Mouse (Mus musculus) small intestine, adult 2 months (tissue): ENCODE measurements around the gene Traip.

Source experiments
- CTCF ChIP-seq: fragments of 200-500 bp; IDR thresholded peaks from 2 replicates; pipeline ENCODE4 v1.5.1; 2012; ENCODE audit warnings: low read depth, mild to moderate bottlenecking, control low read depth, inconsistent platforms, low read length, moderate library complexity, mixed read lengths; ENCODE audit not compliant: insufficient replicate concordance, insufficient read length; ENCODE audit errors: extremely low read depth
- POLR2A ChIP-seq: fragments of 200-500 bp; IDR thresholded peaks from 2 replicates; pipeline ENCODE4 v1.6.1; 2012; ENCODE audit warnings: low read depth, mild to moderate bottlenecking, control low read depth, inconsistent platforms, low read length, moderate library complexity

DNA sequence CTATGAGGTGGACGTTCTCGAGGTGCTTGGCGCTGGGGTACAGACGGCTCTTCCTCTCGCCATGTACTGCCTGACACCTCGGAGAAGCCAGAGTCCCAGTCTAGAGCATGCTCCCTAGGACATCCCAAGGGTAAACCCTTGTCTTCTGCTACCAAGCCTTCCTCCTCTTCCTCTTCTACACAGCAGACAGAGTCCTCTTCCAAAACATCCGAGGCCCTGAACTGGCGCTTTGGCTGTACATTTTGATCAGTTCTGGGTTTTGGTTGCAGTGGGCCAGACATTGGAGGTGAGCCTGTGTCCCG is 34.8 kb downstream of the Traip start:
- no peak for TF ChIP-seq POLR2A
- TF ChIP-seq CTCF = no peak
